Mouse (Mus musculus) liver, embryonic 14.5 days (tissue): ENCODE results near the gene Irx6.

Experiments
- CTCF ChIP-seq: IDR thresholded peaks from 2 replicates; pipeline ENCODE4 v1.5.1; 2016; ENCODE audit warnings: antibody characterized with exemption, low read depth, control low read depth
- EP300 ChIP-seq: IDR thresholded peaks from 2 replicates; pipeline ENCODE4 v1.6.1; 2016; ENCODE audit warnings: antibody characterized with exemption, low read depth

GRCm38 (mm10) chr8:92724359-92724758 lies 50.3 kb downstream of the Irx6 start:
- TF ChIP-seq CTCF (no peak), EP300 (no peak)
